Mouse (Mus musculus): ENCODE measurements around the gene Rbm12. TPM values are rescaled to one million over a fixed set of nuclear protein-coding genes. Genes with fewer than 3 reads are reported as not detected.
"Not testable (repeated sequence)": the region's sequence is repeated elsewhere in the genome, so short reads cannot be mapped to it uniquely, and the experiment has no call there.

Rbm12 gene
- polyA plus RNA-seq, 1 experiment: 14.8 TPM

DNA sequence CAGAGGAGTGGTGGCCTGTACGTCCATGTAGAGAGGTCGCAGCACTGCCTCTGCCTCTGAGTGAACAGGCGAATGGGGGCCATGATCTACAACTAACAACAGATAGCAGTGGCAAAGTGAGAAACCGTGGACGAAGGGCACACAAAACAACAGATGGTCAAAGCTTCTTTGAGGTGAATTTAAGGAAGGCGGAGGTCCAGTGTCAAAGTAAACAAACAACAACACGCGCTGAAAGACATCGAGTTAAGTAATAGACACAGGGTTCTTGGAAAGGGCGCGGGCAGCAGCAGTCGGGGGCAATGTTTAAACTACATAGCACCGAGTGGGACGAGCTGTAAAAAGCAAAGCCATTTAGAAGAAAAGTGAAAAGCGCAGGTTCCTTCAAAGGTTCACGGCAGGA, 31.6 kb upstream of the Rbm12 start:
- H3K27ac ChIP-seq (ENCODE audit: insufficient read depth, low read depth, low read length): no peak overlapping the region

DNA sequence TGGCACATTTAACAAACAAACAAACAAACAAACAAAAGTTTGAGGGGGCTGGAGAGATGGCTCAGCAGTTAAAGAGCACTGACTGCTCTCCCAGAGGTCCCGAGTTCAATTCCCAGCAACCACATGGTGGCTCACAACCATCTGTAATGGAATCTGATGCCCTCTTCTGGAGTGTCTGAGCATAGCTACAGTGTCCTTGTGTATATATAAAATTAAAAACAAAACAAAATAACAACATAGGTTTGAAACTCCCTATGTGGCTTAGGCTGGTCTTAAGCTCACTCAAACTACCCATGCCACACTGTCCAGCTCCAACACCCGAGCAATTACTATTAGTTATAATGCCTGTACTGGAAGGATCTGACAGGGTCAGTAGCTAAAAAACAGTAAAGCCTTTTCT, 31.0 kb upstream of the Rbm12 start:
- H3K27me3 ChIP-seq (replicated peaks; ENCODE audit: control insufficient read depth, insufficient read depth, low read length): no peaks in the 10 kb centered on the region
- DNase-seq: no peak
- H3K36me3 ChIP-seq (ENCODE audit: control insufficient read depth, insufficient read depth, low read length): peaks cover 7% of the 10 kb centered on the region; the same call in 1 of the 2 replicates
- 69% methylated on average over 2 of the region's 2 CpGs for WGBS
- no peak overlapping the region for H3K27ac ChIP-seq (ENCODE audit: insufficient read depth, low read depth, low read length)
- no peak overlapping the region for H3K4me3 ChIP-seq (ENCODE audit: insufficient read depth, low read depth, low read length)
- H3K4me1 ChIP-seq (ENCODE audit: control insufficient read depth, insufficient read depth, low read length): peaks cover 4% of the 10 kb centered on the region; the same call in 1 of the 2 replicates
- TF ChIP-seq POLR2A (IDR thresholded peaks at IDR 0.05; ENCODE audit: low read depth, low read length): no peak
- TF ChIP-seq CTCF (conservative IDR thresholded peaks at IDR 0.05; ENCODE audit: insufficient read depth, insufficient read length, low read depth, low read length): no peak

More for the DNA sequence above, 31.6 kb upstream of the Rbm12 start:
- peaks cover 9% of the 10 kb centered on the region for H3K36me3 ChIP-seq (ENCODE audit: control insufficient read depth, insufficient read depth, low read length)
- peaks cover 4% of the 10 kb centered on the region; the same call in 1 of the 2 replicates for H3K4me1 ChIP-seq (ENCODE audit: control insufficient read depth, insufficient read depth, low read length)
- H3K27me3 ChIP-seq (replicated peaks; ENCODE audit: control insufficient read depth, insufficient read depth, low read length): no peaks in the 10 kb centered on the region
- 2% methylated on average over 16 of the region's 16 CpGs for WGBS
- peak; percentile 36 for DNase-seq
- TF ChIP-seq POLR2A (IDR thresholded peaks at IDR 0.05; ENCODE audit: low read depth, low read length) (no peak), CTCF (conservative IDR thresholded peaks at IDR 0.05; ENCODE audit: insufficient read depth, insufficient read length, low read depth, low read length) (no peak)
- peak overlapping the region; percentile 64 for H3K4me3 ChIP-seq (ENCODE audit: insufficient read depth, low read depth, low read length)

DNA sequence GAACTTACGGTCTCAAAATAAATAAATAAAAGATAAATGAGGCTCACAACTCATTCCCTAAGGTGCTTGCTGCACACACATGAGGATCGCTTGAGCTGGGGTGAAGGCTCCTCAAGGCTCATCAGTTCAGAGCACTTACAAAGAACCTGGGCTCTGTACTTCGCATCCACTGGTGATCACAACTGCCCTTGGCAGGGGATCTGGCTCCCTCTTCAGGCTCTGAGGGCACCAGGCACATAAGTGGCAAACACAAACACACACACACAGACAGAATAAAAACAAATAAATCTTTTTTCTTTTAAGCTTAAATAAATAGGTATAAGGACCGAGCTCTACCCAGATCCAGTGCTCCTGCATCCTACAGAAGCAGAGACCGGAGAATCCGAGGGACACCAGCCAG, 23.9 kb upstream of the Rbm12 start:
- 91% methylated on average over 6 of the region's 6 CpGs for WGBS
- DNase-seq: no peak
- TF ChIP-seq CTCF (conservative IDR thresholded peaks at IDR 0.05; ENCODE audit: insufficient read depth, insufficient read length, low read depth, low read length) (peak; percentile 49), POLR2A (IDR thresholded peaks at IDR 0.05; ENCODE audit: low read depth, low read length) (no peak)

DNA sequence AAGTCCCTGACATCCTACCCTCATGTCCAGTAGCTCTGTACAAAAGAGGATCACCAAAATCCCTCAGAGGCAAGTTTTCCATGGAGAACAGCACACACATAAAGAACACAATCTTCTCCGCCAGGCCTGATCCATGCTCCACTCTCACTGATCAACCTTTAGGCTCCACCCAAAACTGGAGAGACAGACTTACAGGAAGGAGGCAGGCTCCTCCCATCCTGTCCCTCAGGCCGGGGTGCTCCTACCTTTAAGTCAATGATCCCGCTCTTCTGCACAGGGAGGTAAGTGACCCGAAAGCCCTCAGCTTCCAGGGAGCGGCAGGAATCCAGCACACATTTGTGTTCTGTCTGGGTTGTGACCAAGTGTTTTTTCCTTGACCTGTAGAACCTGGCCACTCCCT, 22.4 kb upstream of the Rbm12 start:
- Histone ChIP-seq H3K27ac (ENCODE audit: insufficient read depth, low read depth, low read length) (no peak overlapping the region), H3K36me3 (ENCODE audit: control insufficient read depth, insufficient read depth, low read length) (no peaks in the 10 kb centered on the region; the same call in 1 of the 2 replicates), H3K4me3 (ENCODE audit: insufficient read depth, low read depth, low read length) (no peak overlapping the region), H3K4me1 (ENCODE audit: control insufficient read depth, insufficient read depth, low read length) (no peaks in the 10 kb centered on the region), H3K27me3 (replicated peaks; ENCODE audit: control insufficient read depth, insufficient read depth, low read length) (no peaks in the 10 kb centered on the region)
- WGBS: 74% methylated on average over 5 of the region's 5 CpGs
- TF ChIP-seq POLR2A (IDR thresholded peaks at IDR 0.05; ENCODE audit: low read depth, low read length) (no peak), CTCF (conservative IDR thresholded peaks at IDR 0.05; ENCODE audit: insufficient read depth, insufficient read length, low read depth, low read length) (no peak)
- no peak for DNase-seq

More for the DNA sequence above, 23.9 kb upstream of the Rbm12 start:
- no peaks in the 10 kb centered on the region; the same call in 1 of the 2 replicates for H3K36me3 ChIP-seq (ENCODE audit: control insufficient read depth, insufficient read depth, low read length)
- no peak overlapping the region for H3K4me3 ChIP-seq (ENCODE audit: insufficient read depth, low read depth, low read length)
- H3K27ac ChIP-seq (ENCODE audit: insufficient read depth, low read depth, low read length): no peak overlapping the region
- H3K4me1 ChIP-seq (ENCODE audit: control insufficient read depth, insufficient read depth, low read length): no peaks in the 10 kb centered on the region
- H3K27me3 ChIP-seq (replicated peaks; ENCODE audit: control insufficient read depth, insufficient read depth, low read length): no peaks in the 10 kb centered on the region

DNA sequence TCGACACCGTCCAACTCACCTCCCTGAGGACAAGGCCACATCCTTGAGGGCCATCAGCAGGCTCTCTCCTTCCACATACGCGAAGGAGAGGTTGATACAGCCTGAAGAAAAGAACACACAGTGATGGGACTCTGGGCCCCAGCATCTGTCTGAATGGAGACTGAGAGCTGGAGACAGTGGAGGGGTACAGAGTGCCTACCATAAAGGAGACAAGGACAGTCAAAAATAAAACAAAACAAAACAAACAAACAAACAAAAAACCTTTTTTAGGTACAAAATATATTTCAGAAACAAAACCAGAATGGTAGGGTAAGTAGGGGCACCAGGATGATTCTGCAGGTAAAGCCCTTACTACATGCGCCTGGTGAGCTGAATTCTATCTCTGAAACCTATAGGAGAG, 15.2 kb upstream of the Rbm12 start, which contains the start of gene Gm28036:
Gm28036 (minus strand) TSS at position 101 of the 400 bp plus-strand sequence.
- Histone ChIP-seq H3K27me3 (replicated peaks; ENCODE audit: control insufficient read depth, insufficient read depth, low read length) (no peaks in the 10 kb centered on the region), H3K36me3 (ENCODE audit: control insufficient read depth, insufficient read depth, low read length) (no peaks in the 10 kb centered on the region; the same call in 1 of the 2 replicates), H3K4me1 (ENCODE audit: control insufficient read depth, insufficient read depth, low read length) (no peaks in the 10 kb centered on the region), H3K4me3 (ENCODE audit: insufficient read depth, low read depth, low read length) (no peak within 1 kb of the TSS), H3K27ac (ENCODE audit: insufficient read depth, low read depth, low read length) (no peak within 1 kb of the TSS)
- DNase-seq: no peak
- 96% methylated on average over 5 of the region's 5 CpGs for WGBS
- TF ChIP-seq CTCF (conservative IDR thresholded peaks at IDR 0.05; ENCODE audit: insufficient read depth, insufficient read length, low read depth, low read length): no peak
- TF ChIP-seq POLR2A (IDR thresholded peaks at IDR 0.05; ENCODE audit: low read depth, low read length): no peak

DNA sequence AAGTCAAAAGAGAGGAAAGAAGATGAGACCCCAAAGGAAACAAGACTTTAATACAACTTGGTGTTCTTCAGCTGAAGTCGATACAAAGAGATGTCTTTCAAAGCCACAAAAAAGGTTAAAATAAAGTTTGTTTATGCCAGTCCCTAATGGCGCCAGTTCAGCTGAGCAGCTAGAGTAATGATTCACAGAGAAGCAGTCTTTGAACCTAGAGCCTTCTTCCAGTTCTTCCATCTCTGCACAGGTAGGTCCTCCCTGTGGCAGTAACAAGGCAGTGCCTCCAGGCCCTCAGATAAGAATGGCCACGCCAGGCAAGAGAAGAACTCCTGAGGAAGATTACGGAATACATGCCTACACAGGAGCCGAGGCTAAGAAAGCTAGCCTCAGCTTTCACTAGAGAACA, 12.0 kb upstream of the Rbm12 start:
- WGBS: 72% methylated on average over 5 of the region's 5 CpGs
- peak; percentile 66 for DNase-seq
- H3K27me3 ChIP-seq (replicated peaks; ENCODE audit: control insufficient read depth, insufficient read depth, low read length): no peaks in the 10 kb centered on the region
- no peak overlapping the region for H3K4me3 ChIP-seq (ENCODE audit: insufficient read depth, low read depth, low read length)
- no peaks in the 10 kb centered on the region; the same call in 1 of the 2 replicates for H3K36me3 ChIP-seq (ENCODE audit: control insufficient read depth, insufficient read depth, low read length)
- no peak overlapping the region for H3K27ac ChIP-seq (ENCODE audit: insufficient read depth, low read depth, low read length)
- TF ChIP-seq POLR2A (IDR thresholded peaks at IDR 0.05; ENCODE audit: low read depth, low read length) (no peak), CTCF (conservative IDR thresholded peaks at IDR 0.05; ENCODE audit: insufficient read depth, insufficient read length, low read depth, low read length) (no peak; the same call in 1 of the 2 replicates)
- H3K4me1 ChIP-seq (ENCODE audit: control insufficient read depth, insufficient read depth, low read length): no peaks in the 10 kb centered on the region

DNA sequence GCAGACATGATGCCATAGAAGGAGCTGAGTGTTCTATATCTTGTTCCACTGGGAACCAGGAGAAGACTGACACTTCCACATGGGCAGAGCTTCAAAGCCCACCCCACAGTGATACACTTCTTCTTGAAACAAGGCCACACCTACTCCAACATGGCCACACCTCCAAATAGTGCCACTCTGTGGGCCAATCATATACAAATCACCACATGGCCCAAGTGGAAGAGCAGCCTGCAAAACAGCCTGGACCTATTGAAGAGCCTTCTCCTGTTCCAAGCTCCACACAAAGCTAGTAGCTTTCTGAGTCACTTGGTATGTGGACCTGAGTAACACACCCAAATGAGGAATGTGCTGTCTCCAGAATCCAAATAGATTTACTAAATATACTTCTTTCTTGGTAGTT, 7.8 kb upstream of the Rbm12 start:
- Histone ChIP-seq H3K4me3 (ENCODE audit: insufficient read depth, low read depth, low read length) (no peak overlapping the region), H3K4me1 (ENCODE audit: control insufficient read depth, insufficient read depth, low read length) (no peaks in the 10 kb centered on the region)
- no peak for DNase-seq

DNA sequence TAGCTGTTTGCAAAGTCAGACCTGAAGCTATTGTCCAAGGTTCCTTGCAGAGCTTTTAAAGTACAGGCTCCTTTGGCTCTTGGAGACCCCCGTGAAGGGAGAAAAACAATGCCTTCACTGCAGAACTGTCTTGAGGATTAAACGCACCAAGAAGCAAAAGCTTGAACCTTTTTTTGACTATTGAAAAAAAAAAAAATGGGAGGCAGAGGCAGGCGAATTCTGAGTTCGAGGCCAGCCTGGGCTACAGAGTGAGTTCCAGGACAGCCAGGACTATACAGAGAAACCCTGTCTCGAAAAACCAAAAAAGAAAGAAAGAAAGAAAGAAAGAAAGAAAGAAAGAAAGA, 274 bp upstream of the Rbm12 start:
- H3K4me1 ChIP-seq (ENCODE audit: control insufficient read depth, insufficient read depth, low read length): not testable (repeated sequence)
- 21% methylated on average over 5 of the region's 5 CpGs for WGBS

More for the DNA sequence above, 7.8 kb upstream of the Rbm12 start:
- H3K36me3 ChIP-seq (ENCODE audit: control insufficient read depth, insufficient read depth, low read length): no peaks in the 10 kb centered on the region; the same call in 1 of the 2 replicates
- no peak overlapping the region for H3K27ac ChIP-seq (ENCODE audit: insufficient read depth, low read depth, low read length)
- no peak for TF ChIP-seq POLR2A (IDR thresholded peaks at IDR 0.05; ENCODE audit: low read depth, low read length)
- no peak for TF ChIP-seq CTCF (conservative IDR thresholded peaks at IDR 0.05; ENCODE audit: insufficient read depth, insufficient read length, low read depth, low read length)
- H3K27me3 ChIP-seq (replicated peaks; ENCODE audit: control insufficient read depth, insufficient read depth, low read length): no peaks in the 10 kb centered on the region

More for the DNA sequence above, 274 bp upstream of the Rbm12 start:
- Histone ChIP-seq H3K27ac (ENCODE audit: insufficient read depth, low read depth, low read length) (peak overlapping the region; percentile 62), H3K4me3 (ENCODE audit: insufficient read depth, low read depth, low read length) (peak overlapping the region; percentile 97)
- not testable (repeated sequence) for H3K27me3 ChIP-seq (replicated peaks; ENCODE audit: control insufficient read depth, insufficient read depth, low read length); DNase-seq; H3K36me3 ChIP-seq (ENCODE audit: control insufficient read depth, insufficient read depth, low read length)
